Mouse (Mus musculus): ENCODE measurements around the gene Tspyl1. TPM values are rescaled to one million over a fixed set of nuclear protein-coding genes. Genes with fewer than 3 reads are reported as not detected.

Gene Tspyl1
- polyA plus RNA-seq, 1 experiment from 2014 or later = 72.9 TPM

GRCm38 (mm10) chr10:34317217-34317606, 35.2 kb downstream of the Tspyl1 start:
- H3K4me1 ChIP-seq (ENCODE audit: control insufficient read depth, insufficient read depth, low read length) = peaks cover 5% of the 10 kb centered on the region; the same call in 1 of the 2 replicates
- ATAC-seq (replicated peaks; ENCODE audit: extremely low read depth, insufficient read depth, low FRiP score) = no peak
- no peaks in the 10 kb centered on the region for H3K36me3 ChIP-seq (ENCODE audit: control insufficient read depth, insufficient read depth)
- no peak overlapping the region for H3K9ac ChIP-seq (ENCODE audit: low read length)
- 45% methylated on average over 2 of the region's 2 CpGs for WGBS
- no peak overlapping the region for H3K4me3 ChIP-seq (ENCODE audit: low read length)
- H3K9me3 ChIP-seq (replicated peaks; ENCODE audit: control insufficient read depth, low read length) = no peaks in the 10 kb centered on the region
- no peak overlapping the region for H3K4me2 ChIP-seq (ENCODE audit: low read depth, low read length)
- H3K27ac ChIP-seq (ENCODE audit: low read length) = no peak overlapping the region
- no peaks in the 10 kb centered on the region for H3K27me3 ChIP-seq (ENCODE audit: control insufficient read depth, insufficient read depth, low read length)

GRCm38 (mm10) chr10:34320809-34321208, 38.8 kb downstream of the Tspyl1 start:
- H3K36me3 ChIP-seq (ENCODE audit: control insufficient read depth, insufficient read depth) = peaks cover 4% of the 10 kb centered on the region; the same call in 1 of the 2 replicates
- no peaks in the 10 kb centered on the region for H3K9me3 ChIP-seq (replicated peaks; ENCODE audit: control insufficient read depth, low read length)
- no peak overlapping the region for H3K4me2 ChIP-seq (ENCODE audit: low read depth, low read length)
- no peaks in the 10 kb centered on the region for H3K27me3 ChIP-seq (ENCODE audit: control insufficient read depth, insufficient read depth, low read length)
- H3K4me1 ChIP-seq (ENCODE audit: control insufficient read depth, insufficient read depth, low read length) = peaks cover 5% of the 10 kb centered on the region; the same call in 1 of the 2 replicates
- 0 out of 2 replicates have a peak overlapping the region, but pooled peaks have one; percentile 13 for H3K27ac ChIP-seq (ENCODE audit: low read length)
- no peak overlapping the region for H3K9ac ChIP-seq (ENCODE audit: low read length)
- no peak; the same call in 1 of the 2 replicates for ATAC-seq (replicated peaks; ENCODE audit: extremely low read depth, insufficient read depth, low FRiP score)
- no peak overlapping the region for H3K4me3 ChIP-seq (ENCODE audit: low read length)
- 47% methylated on average over 2 of the region's 2 CpGs for WGBS

GRCm38 (mm10) chr10:34326701-34327100, 44.7 kb downstream of the Tspyl1 start:
- no peak overlapping the region for H3K4me2 ChIP-seq (ENCODE audit: low read depth, low read length)
- 23% methylated on average over 4 of the region's 4 CpGs for WGBS
- H3K36me3 ChIP-seq (ENCODE audit: control insufficient read depth, insufficient read depth) = peaks cover 4% of the 10 kb centered on the region; the same call in 1 of the 2 replicates
- no peak overlapping the region for H3K9ac ChIP-seq (ENCODE audit: low read length)
- H3K4me3 ChIP-seq (ENCODE audit: low read length) = no peak overlapping the region
- peaks cover 2% of the 10 kb centered on the region for H3K4me1 ChIP-seq (ENCODE audit: control insufficient read depth, insufficient read depth, low read length)
- H3K27me3 ChIP-seq (ENCODE audit: control insufficient read depth, insufficient read depth, low read length) = no peaks in the 10 kb centered on the region
- no peaks in the 10 kb centered on the region for H3K9me3 ChIP-seq (replicated peaks; ENCODE audit: control insufficient read depth, low read length)
- H3K27ac ChIP-seq (ENCODE audit: low read length) = no peak overlapping the region
- ATAC-seq (replicated peaks; ENCODE audit: extremely low read depth, insufficient read depth, low FRiP score) = no peak

GRCm38 (mm10) chr10:34327144-34327543, 45.2 kb downstream of the Tspyl1 start:
- 57% methylated on average over 5 of the region's 5 CpGs for WGBS
- Histone ChIP-seq H3K36me3 (ENCODE audit: control insufficient read depth, insufficient read depth) (peaks cover 4% of the 10 kb centered on the region; the same call in 1 of the 2 replicates), H3K27ac (ENCODE audit: low read length) (no peak overlapping the region), H3K27me3 (ENCODE audit: control insufficient read depth, insufficient read depth, low read length) (no peaks in the 10 kb centered on the region), H3K9me3 (replicated peaks; ENCODE audit: control insufficient read depth, low read length) (no peaks in the 10 kb centered on the region), H3K4me3 (ENCODE audit: low read length) (no peak overlapping the region), H3K4me2 (ENCODE audit: low read depth, low read length) (no peak overlapping the region), H3K9ac (ENCODE audit: low read length) (no peak overlapping the region), H3K4me1 (ENCODE audit: control insufficient read depth, insufficient read depth, low read length) (peaks cover 2% of the 10 kb centered on the region)
- no peak for ATAC-seq (replicated peaks; ENCODE audit: extremely low read depth, insufficient read depth, low FRiP score)

GRCm38 (mm10) chr10:34328310-34328709, 46.3 kb downstream of the Tspyl1 start:
- WGBS = 2% methylated on average over 2 of the region's 2 CpGs
- ATAC-seq (replicated peaks; ENCODE audit: extremely low read depth, insufficient read depth, low FRiP score) = 0 out of 2 replicates have a peak, but pooled peaks have one; percentile 45
- Histone ChIP-seq H3K27me3 (ENCODE audit: control insufficient read depth, insufficient read depth, low read length) (no peaks in the 10 kb centered on the region), H3K27ac (ENCODE audit: low read length) (no peak overlapping the region), H3K36me3 (ENCODE audit: control insufficient read depth, insufficient read depth) (peaks cover 3% of the 10 kb centered on the region; the same call in 1 of the 2 replicates), H3K4me3 (ENCODE audit: low read length) (no peak overlapping the region), H3K4me2 (ENCODE audit: low read depth, low read length) (peak overlapping the region; percentile 45), H3K4me1 (ENCODE audit: control insufficient read depth, insufficient read depth, low read length) (peaks cover 2% of the 10 kb centered on the region), H3K9ac (ENCODE audit: low read length) (0 out of 2 replicates have a peak overlapping the region, but pooled peaks have one; percentile 38), H3K9me3 (replicated peaks; ENCODE audit: control insufficient read depth, low read length) (no peaks in the 10 kb centered on the region)

Other genes with a start within 250 kb of the Tspyl1 start
- not detected in 2 replicates for gene Trappc3l, start 244.6 kb upstream of the Tspyl1 start, polyA plus RNA-seq (2015; fragmentation: Nextera tagmentation; extraction: Ambion mirVana)
- gene Calhm4, start 237.9 kb upstream of the Tspyl1 start, polyA plus RNA-seq (2015; fragmentation: Nextera tagmentation; extraction: Ambion mirVana) = not detected in 2 replicates
- gene Calhm5, start 185.7 kb upstream of the Tspyl1 start, polyA plus RNA-seq (2015; fragmentation: Nextera tagmentation; extraction: Ambion mirVana) = 1.8 TPM in 2 replicates
- gene Calhm6, start 154.2 kb upstream of the Tspyl1 start, polyA plus RNA-seq (2015; fragmentation: Nextera tagmentation; extraction: Ambion mirVana) = 0.59 and 1.8 TPM in 2 replicates
- 12.2 and 13.9 TPM in 2 replicates for gene Dse, start 74.5 kb upstream of the Tspyl1 start, polyA plus RNA-seq (2015; fragmentation: Nextera tagmentation; extraction: Ambion mirVana)
- gene Tspyl4, start 15.3 kb downstream of the Tspyl1 start, polyA plus RNA-seq (2015; fragmentation: Nextera tagmentation; extraction: Ambion mirVana) = 20.5 and 20.8 TPM in 2 replicates
- gene Col10a1, start 107.8 kb downstream of the Tspyl1 start, polyA plus RNA-seq (2015; fragmentation: Nextera tagmentation; extraction: Ambion mirVana) = 0.09 and 0.16 TPM in 2 replicates
- gene Nt5dc1, start 136.4 kb downstream of the Tspyl1 start, polyA plus RNA-seq (2015; fragmentation: Nextera tagmentation; extraction: Ambion mirVana) = 6.8 and 8.0 TPM in 2 replicates
- gene Frk, start 201.2 kb downstream of the Tspyl1 start, polyA plus RNA-seq (2015; fragmentation: Nextera tagmentation; extraction: Ambion mirVana) = 3.1 and 3.2 TPM in 2 replicates

All from heart, embryonic 16.5 days (tissue).